Mouse (Mus musculus): ENCODE results near the gene Nip7.

DNA sequence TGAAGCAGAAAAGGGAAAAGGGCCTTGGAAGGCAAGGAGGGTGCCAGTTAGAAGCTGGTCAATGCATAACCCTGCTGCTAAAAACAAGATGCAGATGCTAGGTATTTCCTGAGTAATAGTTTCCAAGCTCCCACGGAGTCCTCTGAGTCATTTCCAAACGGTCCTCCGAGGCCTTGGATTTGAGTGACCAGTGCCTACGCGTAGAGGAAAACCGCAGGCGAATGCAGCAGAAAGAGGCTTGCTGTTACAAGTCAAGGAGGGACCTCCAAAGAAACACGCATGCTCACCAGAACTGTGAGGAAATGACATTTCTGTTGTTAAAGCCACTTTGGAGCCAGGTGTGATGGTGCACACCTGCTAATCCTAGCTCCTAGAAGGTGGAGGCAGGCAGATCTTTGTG, 33.2 kb upstream of the Nip7 start:
- TF ChIP-seq CTCF (IDR thresholded peaks at IDR 0.05; ENCODE audit: extremely low read depth, insufficient read depth, insufficient read length, insufficient replicate concordance) (no peak), POLR2A (IDR thresholded peaks at IDR 0.05; ENCODE audit: low read depth, low read length) (no peak)
